25 mouse cellular contexts compared by ENCODE assay signal in genomic region chr5:92052866-92053265, GRCm38 (mm10).
"Had no signal": no experiment of that assay in that cellular context is flagged by ENCODE, and none has a peak within 500 bp of the region (broad histone marks: within the 10 kb centered on the region; RNA-seq: fewer than 3 reads in every experiment).

No protein-coding gene starts in this region.

- H3K27me3 ChIP-seq: heart, embryonic 12.5 days; hindbrain, embryonic 12.5 days; intestine, embryonic 15.5 days; limb, embryonic 12.5 days had no signal

- H3K4me3 ChIP-seq: heart, adult 2 months; heart, embryonic 10.5 days; heart, embryonic 12.5 days; hindbrain, embryonic 10.5 days; hindbrain, embryonic 12.5 days; intestine, embryonic 15.5 days; layer of hippocampus, adult 2 months; left cerebral cortex, adult 2 months; limb, embryonic 10.5 days; limb, embryonic 12.5 days had no signal

- H3K4me1 ChIP-seq: heart, embryonic 10.5 days; heart, embryonic 12.5 days; hindbrain, embryonic 10.5 days; hindbrain, embryonic 12.5 days; intestine, embryonic 15.5 days; limb, embryonic 10.5 days; limb, embryonic 12.5 days had no signal

- ATAC-seq: forebrain, postnatal 0 days; hindbrain, embryonic 16.5 days; inflammation-experienced regulatory T-cells, adult 6 months; intestine, embryonic 15.5 days; intestine, postnatal 0 days had no signal

- H3K27ac ChIP-seq: heart, adult 2 months; heart, embryonic 10.5 days; hindbrain, embryonic 10.5 days; hindbrain, embryonic 12.5 days; hindbrain, embryonic 14.5 days; intestine, embryonic 15.5 days; layer of hippocampus, adult 2 months; left cerebral cortex, adult 2 months; limb, embryonic 10.5 days; limb, embryonic 12.5 days had no signal

- H3K4me2 ChIP-seq: heart, embryonic 12.5 days; hindbrain, embryonic 12.5 days; hindbrain, embryonic 14.5 days; intestine, embryonic 15.5 days; limb, embryonic 12.5 days had no signal

- DNase-seq: forebrain, postnatal 0 days; gastrocnemius, postnatal 14 days; gastrocnemius, postnatal 36 days; heart, adult 11 months; heart, adult 2 months; heart, postnatal 10 days; heart, postnatal 4 days; kidney, adult 18-20 months; kidney, adult 8-10 months; kidney, postnatal 10 days; kidney, postnatal 25 days; kidney, postnatal 4 days had no signal

- H3K9ac ChIP-seq: forebrain, postnatal 0 days; heart, embryonic 12.5 days; hindbrain, embryonic 12.5 days; hindbrain, embryonic 14.5 days; intestine, embryonic 15.5 days; limb, embryonic 12.5 days had no signal

- H3K9me3 ChIP-seq: heart, embryonic 10.5 days; heart, embryonic 12.5 days; hindbrain, embryonic 10.5 days; hindbrain, embryonic 12.5 days; intestine, embryonic 15.5 days; limb, embryonic 10.5 days; limb, embryonic 12.5 days had no signal
